Mouse (Mus musculus) limb, embryonic 10.5 days (tissue): Measurements from ENCODE around the gene Gm21836. TPM values are rescaled to one million over a fixed set of nuclear protein-coding genes. Genes with fewer than 3 reads are reported as not detected.
"Not testable (repeated sequence)": the region's sequence is repeated elsewhere in the genome, so short reads cannot be mapped to it uniquely, and the experiment has no call there.

Experiments
- DNase-seq: peaks from one replicate; pipeline ENCODE4 v3.0.0-alpha.2; 2017; ENCODE audit warnings: low spot score
- H3K27ac ChIP-seq: fragments of 300-500 bp; sonication (generic); 2 replicates; pipeline ENCODE4 v1.5.1; 2016; ENCODE audit warnings: mild to moderate bottlenecking
- H3K27me3 ChIP-seq: fragments of 300-500 bp; sonication (generic); 2 replicates; pipeline ENCODE4 v1.6.1; 2016; ENCODE audit warnings: low read depth, mild to moderate bottlenecking; ENCODE audit not compliant: poor library complexity, severe bottlenecking
- H3K36me3 ChIP-seq: fragments of 300-500 bp; sonication (generic); 2 replicates; pipeline ENCODE4 v1.6.1; 2016; ENCODE audit warnings: mild to moderate bottlenecking, moderate library complexity
- H3K4me1 ChIP-seq: fragments of 300-500 bp; sonication (generic); 2 replicates; pipeline ENCODE4 v1.6.1; 2016
- H3K4me3 ChIP-seq: fragments of 300-500 bp; sonication (generic); 2 replicates; pipeline ENCODE4 v1.5.1; 2016; ENCODE audit warnings: mild to moderate bottlenecking, moderate library complexity
- H3K9me3 ChIP-seq: fragments of 300-500 bp; sonication (generic); replicated peaks from 2 replicates; pipeline ENCODE4 v1.6.1; 2016; ENCODE audit warnings: mild to moderate bottlenecking
- WGBS: fragments of 180-500 bp; shearing (Covaris S2); methylation state at CpG from one replicate; pipeline ENCODE4 v1.1.7; 2016; 5-methylcytosine and 5-hydroxymethylcytosine counted together
- polyA plus RNA-seq: library from polyadenylated mRNA; unstranded; fragments of >200 nt; fragmentation: Nextera tagmentation; extraction: Ambion mirVana; gene quantifications from 2 replicates; pipeline ENCODE4 v1.2.1, GENCODE M21; 2016

Gm21836 gene
- polyA plus RNA-seq = not detected in 2 replicates

DNA sequence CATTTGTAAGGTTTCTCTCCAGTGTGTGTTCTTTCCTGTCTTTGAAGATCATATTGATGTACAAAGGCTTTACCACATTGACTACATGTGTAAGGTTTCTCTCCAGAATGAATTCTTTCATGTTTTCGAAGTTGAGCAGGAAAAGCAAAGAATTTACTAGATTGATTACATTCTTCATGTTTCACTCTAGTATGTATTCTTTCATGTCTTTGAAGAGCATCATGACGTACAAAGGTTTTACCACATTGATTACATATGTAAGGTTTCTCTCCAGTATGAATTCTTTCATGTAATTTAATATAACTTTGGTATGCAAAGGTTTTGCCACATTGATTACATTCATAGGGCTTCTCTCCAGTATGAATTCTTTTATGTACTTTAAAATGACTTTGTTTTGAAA is at the start of gene Gm21836:
TSS of gene Gm21836 (minus strand) at position 101 of the 400 bp plus-strand sequence.
- DNase-seq, H3K27me3 ChIP-seq, H3K4me1 ChIP-seq, H3K9me3 ChIP-seq, H3K27ac ChIP-seq, H3K36me3 ChIP-seq, H3K4me3 ChIP-seq: not testable (repeated sequence)
- 89% methylated on average over 2 of the region's 2 CpGs for WGBS

DNA sequence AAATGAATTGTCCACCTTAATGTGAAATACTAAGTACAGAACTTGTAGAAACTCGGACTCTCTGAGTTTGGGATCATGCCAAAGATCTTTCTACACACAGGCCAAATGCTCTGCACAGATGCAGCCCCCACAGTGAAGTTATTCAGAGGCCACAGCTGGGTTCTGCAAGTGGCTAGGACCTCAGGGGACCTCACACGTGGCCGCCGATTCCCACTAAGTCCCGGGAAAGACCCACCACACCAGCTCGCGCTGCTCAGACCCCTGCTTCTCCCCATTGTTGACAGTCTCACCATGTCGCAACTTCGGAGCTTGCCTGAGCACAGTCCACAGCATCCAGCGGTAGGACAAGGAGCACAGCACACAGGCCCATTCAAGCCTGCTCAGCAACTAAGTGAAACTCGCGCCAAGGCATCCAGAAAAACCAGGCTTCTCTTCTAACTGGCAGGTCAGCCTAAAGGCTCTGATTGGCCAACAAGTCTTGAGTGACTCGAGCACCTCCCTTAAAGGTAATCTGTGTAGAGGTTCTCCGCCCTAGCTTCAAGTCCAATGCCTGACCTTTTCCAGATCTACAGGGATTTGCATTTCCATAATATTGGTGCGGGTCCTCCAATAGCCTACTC is 13.1 kb downstream of the Gm21836 start:
- not testable (repeated sequence) for H3K27me3 ChIP-seq, H3K4me3 ChIP-seq, DNase-seq, H3K9me3 ChIP-seq, H3K4me1 ChIP-seq, H3K27ac ChIP-seq
- H3K36me3 ChIP-seq = peaks cover 13% of the 10 kb centered on the region
- WGBS = 64% methylated on average over 15 of the region's 15 CpGs

DNA sequence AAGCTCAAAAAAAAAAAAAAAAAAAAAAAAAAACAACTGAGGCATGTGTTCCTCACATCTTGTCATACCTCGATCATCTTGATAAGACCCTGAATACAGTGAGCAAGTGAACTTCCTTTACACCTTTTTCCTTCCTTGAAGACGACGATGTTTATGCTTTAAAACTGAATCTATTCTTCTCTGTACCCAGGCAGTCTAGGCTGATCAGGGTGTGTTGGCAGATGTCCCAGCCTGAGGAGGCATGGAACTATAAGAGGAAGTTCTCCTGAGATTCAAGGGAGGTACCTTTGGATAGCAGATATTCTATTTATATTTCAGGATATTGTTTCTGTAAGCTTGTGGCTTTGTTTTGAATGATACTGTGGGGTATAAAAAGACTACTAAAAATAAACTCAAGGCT is 15.5 kb downstream of the Gm21836 start:
- WGBS = 92% methylated on average over 3 of the region's 3 CpGs
- no peaks in the 10 kb centered on the region for H3K27me3 ChIP-seq
- no peak for DNase-seq
- no peaks in the 10 kb centered on the region for H3K4me1 ChIP-seq
- no peak overlapping the region for H3K27ac ChIP-seq
- H3K4me3 ChIP-seq = no peak overlapping the region
- H3K36me3 ChIP-seq = peaks cover 17% of the 10 kb centered on the region
- no peaks in the 10 kb centered on the region for H3K9me3 ChIP-seq

DNA sequence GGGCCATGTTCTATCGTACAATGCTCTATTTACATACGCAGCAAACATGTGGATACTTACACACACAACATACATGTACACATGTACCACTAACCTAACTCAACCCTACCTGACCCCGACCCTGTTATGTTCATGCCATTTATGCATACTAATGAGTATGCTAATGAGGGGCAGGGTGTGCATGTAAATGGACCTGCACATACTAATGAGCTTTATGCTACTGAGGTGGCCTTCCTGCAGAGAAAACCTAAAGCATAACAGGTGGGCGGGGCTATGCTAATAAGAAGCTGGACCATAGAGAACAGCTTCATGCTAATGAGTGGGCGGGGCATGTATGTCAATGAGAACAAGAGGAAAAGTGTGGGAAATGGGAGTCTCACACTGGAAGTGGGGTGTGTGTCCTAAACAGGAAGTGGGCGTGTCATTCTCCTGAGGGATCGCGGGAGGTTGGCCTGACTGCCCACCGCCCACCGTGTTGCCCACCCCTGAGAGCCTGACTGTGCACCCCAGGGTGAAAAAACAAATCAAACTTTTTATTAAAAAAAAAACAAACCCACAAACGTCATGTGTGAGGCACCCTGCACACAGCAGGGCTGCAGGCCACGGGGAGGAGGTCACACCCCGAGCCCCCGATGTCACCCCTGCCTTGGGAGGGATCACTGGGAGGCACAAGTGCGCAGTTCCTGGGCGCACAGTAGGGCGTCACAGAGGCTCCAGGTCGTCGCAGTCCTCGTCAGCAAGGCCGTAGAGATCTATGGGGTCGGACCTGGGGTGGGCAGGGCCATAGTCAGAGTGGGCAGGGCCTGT is 17.3 kb downstream of the Gm21836 start, which contains the start of gene Ppp2r3d:
TSS of gene Ppp2r3d (minus strand) at position 803 of the 807 bp plus-strand sequence.
- Histone ChIP-seq H3K27ac (no peak within 1 kb of the TSS), H3K27me3 (no peaks in the 10 kb centered on the region), H3K4me1 (no peaks in the 10 kb centered on the region), H3K9me3 (no peaks in the 10 kb centered on the region), H3K4me3 (no peak within 1 kb of the TSS), H3K36me3 (peaks cover 17% of the 10 kb centered on the region)
- 96% methylated on average over 22 of the region's 22 CpGs for WGBS
- DNase-seq = no peak

DNA sequence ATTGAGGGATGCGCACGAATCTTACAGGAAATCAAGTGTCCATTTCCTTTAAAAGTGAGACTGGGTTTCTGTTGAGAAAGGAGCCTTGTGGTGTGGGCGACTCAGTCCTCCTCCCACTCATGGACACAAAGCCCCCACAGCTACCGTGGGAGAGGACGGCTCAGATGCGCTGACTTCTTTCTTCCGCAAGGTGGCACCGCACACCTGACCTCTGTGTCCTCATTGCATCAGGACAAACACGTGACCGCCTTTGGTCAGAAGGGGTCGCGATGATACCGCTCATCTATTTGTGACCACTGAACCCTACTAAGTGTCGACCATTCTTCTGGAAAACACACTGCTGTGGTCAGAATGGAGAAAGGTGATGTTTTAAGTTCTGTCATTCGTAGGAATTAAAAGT is 17.9 kb downstream of the Gm21836 start:
- Histone ChIP-seq H3K36me3 (peaks cover 17% of the 10 kb centered on the region), H3K27ac (no peak overlapping the region), H3K27me3 (no peaks in the 10 kb centered on the region), H3K4me1 (no peaks in the 10 kb centered on the region), H3K4me3 (no peak overlapping the region), H3K9me3 (no peaks in the 10 kb centered on the region)
- no peak for DNase-seq
- 87% methylated on average over 15 of the region's 15 CpGs for WGBS

DNA sequence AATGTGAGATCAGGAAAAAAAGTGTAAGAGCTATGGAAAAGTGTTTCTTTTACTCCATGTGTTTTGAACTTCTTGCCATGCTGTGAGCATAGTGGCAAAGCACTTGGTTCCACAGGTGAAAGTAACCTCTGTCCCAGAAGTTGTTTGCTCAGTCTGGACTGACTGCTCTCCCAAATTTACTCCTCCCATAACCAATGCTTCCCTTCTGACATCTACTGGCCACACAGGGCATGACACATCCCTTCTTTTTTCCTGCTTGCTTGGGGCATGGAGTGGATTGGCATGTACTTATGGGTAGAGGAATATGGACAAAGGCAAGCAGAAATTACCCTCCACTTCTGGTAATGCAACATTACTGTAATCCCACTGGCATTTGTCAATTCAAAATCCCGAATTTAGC is 37.0 kb downstream of the Gm21836 start:
- DNase-seq = peak; percentile 34
- 3% methylated on average over 1 of the region's 1 CpGs for WGBS

More for the DNA sequence above, 37.0 kb downstream of the Gm21836 start:
- H3K4me3 ChIP-seq = no peak overlapping the region
- H3K4me1 ChIP-seq = no peaks in the 10 kb centered on the region
- H3K9me3 ChIP-seq = no peaks in the 10 kb centered on the region
- H3K27ac ChIP-seq = no peak overlapping the region
- no peaks in the 10 kb centered on the region for H3K27me3 ChIP-seq
- no peaks in the 10 kb centered on the region for H3K36me3 ChIP-seq

Other genes with a start within 250 kb of the Gm21836 start
- 5.0 and 6.2 TPM in 2 replicates for gene 2010315B03Rik, start 181.1 kb downstream of the Gm21836 start, polyA plus RNA-seq
- 113 and 131 TPM in 2 replicates for gene Ppp2r3d, start 16.9 kb downstream of the Gm21836 start, polyA plus RNA-seq